Mouse (Mus musculus) spleen, postnatal 10 days (tissue): ENCODE results near the gene Smpd3.

Experiments
- DNase-seq, 2 experiments: peaks; one replicate each; pipeline ENCODE4 v3.0.0; 2021 to 2022; ENCODE audit warnings: low spot score in 2 of 2

Smpd3 gene

GRCm38 (mm10) chr8:106292484-106293396 lies 45.0 kb downstream of the Smpd3 start:
- peak in 1 of 2 experiments; percentile 27 for DNase-seq

- no peak for DNase-seq
Measured at GRCm38 (mm10) chr8:106289464-106289863, 48.3 kb downstream of the Smpd3 start.

- DNase-seq: no peak
Measured at GRCm38 (mm10) chr8:106288732-106289131, 49.1 kb downstream of the Smpd3 start.

- DNase-seq: no peak
Measured at GRCm38 (mm10) chr8:106287445-106287844, 50.3 kb downstream of the Smpd3 start.

- DNase-seq: no peak
Measured at GRCm38 (mm10) chr8:106280844-106281243, 56.9 kb downstream of the Smpd3 start.

- no peak for DNase-seq
Measured at GRCm38 (mm10) chr8:106280154-106280553, 57.6 kb downstream of the Smpd3 start.

- DNase-seq: no peak
Measured at GRCm38 (mm10) chr8:106278367-106279042, 59.3 kb downstream of the Smpd3 start.

GRCm38 (mm10) chr8:106276709-106277317 lies 61.0 kb downstream of the Smpd3 start:
- DNase-seq: no peak

- no peak for DNase-seq
Measured at GRCm38 (mm10) chr8:106273468-106273867, 64.3 kb downstream of the Smpd3 start.

- DNase-seq: no peak
Measured at GRCm38 (mm10) chr8:106271378-106271777, 66.4 kb downstream of the Smpd3 start.

- no peak for DNase-seq
Measured at GRCm38 (mm10) chr8:106270804-106271203, 67.0 kb downstream of the Smpd3 start.

- no peak for DNase-seq
Measured at GRCm38 (mm10) chr8:106268710-106269346, 69.0 kb downstream of the Smpd3 start.

- no peak for DNase-seq
Measured at GRCm38 (mm10) chr8:106265398-106265797, 72.4 kb downstream of the Smpd3 start.

- no peak for DNase-seq
Measured at GRCm38 (mm10) chr8:106263928-106264327, 73.9 kb downstream of the Smpd3 start.

- no peak for DNase-seq
Measured at GRCm38 (mm10) chr8:106262343-106262742, 75.4 kb downstream of the Smpd3 start.

GRCm38 (mm10) chr8:106260894-106261293 lies 76.9 kb downstream of the Smpd3 start:
- DNase-seq: no peak

- DNase-seq: no peak
Measured at GRCm38 (mm10) chr8:106259579-106260255, 78.1 kb downstream of the Smpd3 start.

GRCm38 (mm10) chr8:106258169-106258568 lies 79.6 kb downstream of the Smpd3 start:
- peak in 1 of 2 experiments; percentile 53 for DNase-seq

- DNase-seq: no peak
Measured at GRCm38 (mm10) chr8:106250186-106250585, 87.6 kb downstream of the Smpd3 start.

GRCm38 (mm10) chr8:106237106-106237505 lies 100.7 kb downstream of the Smpd3 start:
- no peak for DNase-seq

GRCm38 (mm10) chr8:106234567-106235261 lies 103.1 kb downstream of the Smpd3 start:
- no peak for DNase-seq
